In genomic region chr2:35109141-35109923, GRCm38 (mm10) we compare ENCODE assay signal across 8 mouse cellular contexts. TPM values are rescaled to one million over a fixed set of nuclear protein-coding genes. Genes with fewer than 3 reads are reported as not detected.
DNase-seq lines count a peak whose midpoint lies in the region; ATAC-seq lines count a peak whose summit lies in the region.

Gene Cntrl, plus strand, starts transcription at chr2:35109492.

- no peaks in the 10 kb centered on the region for H3K9me3 ChIP-seq in hindbrain, embryonic 11.5 days (ENCODE audit: control insufficient read depth, low read length)

- H3K9ac ChIP-seq in hindbrain, embryonic 11.5 days (ENCODE audit: low read depth, low read length), result peak within 1 kb of the TSS; percentile 64

- H3K36me3 ChIP-seq in hindbrain, embryonic 11.5 days (ENCODE audit: control insufficient read depth, insufficient read depth, low read length), result no peaks in the 10 kb centered on the region

- H3K4me3 ChIP-seq in hindbrain, embryonic 11.5 days (ENCODE audit: low read depth, low read length), result peak within 1 kb of the TSS; percentile 61

- peak; percentile 95 for DNase-seq in MN1 (ENCODE audit: low spot score)
- peak; percentile 95 for DNase-seq in cerebellum, adult 9-10 months
- DNase-seq in frontal cortex, adult 2 months (ENCODE audit: extremely low spot score in 1 of 2, low spot score in 1 of 2), result peak; percentile 79 to 91
- peak; percentile 97 for DNase-seq in hindbrain, embryonic 11.5 days (ENCODE audit: low spot score)
- DNase-seq in layer of hippocampus, postnatal 14 days (ENCODE audit: low spot score in 2 of 2), result peak; percentile 94 to 97
- peak; percentile 97 for DNase-seq in lung, postnatal 14 days
- peak; percentile 85 for DNase-seq in retina, adult 2 months (ENCODE audit: low read depth, low spot score)
- peak; percentile 94 to 95 for DNase-seq in thymus, postnatal 36 days

- H3K27ac ChIP-seq in hindbrain, embryonic 11.5 days (ENCODE audit: low read depth, low read length), result peak within 1 kb of the TSS; percentile 61; the same call in 1 of the 2 replicates

- H3K27me3 ChIP-seq in hindbrain, embryonic 11.5 days (ENCODE audit: control insufficient read depth, insufficient read depth, low read length), result no peaks in the 10 kb centered on the region

- under 1% methylated on average over 62 of the region's 62 CpGs for WGBS in hindbrain, embryonic 11.5 days

- H3K4me1 ChIP-seq in hindbrain, embryonic 11.5 days (replicated peaks; ENCODE audit: control insufficient read depth, insufficient read depth, low read length), result no peaks in the 10 kb centered on the region; the same call in 1 of the 2 replicates

- H3K4me2 ChIP-seq in hindbrain, embryonic 11.5 days (replicated peaks; ENCODE audit: low read depth, low read length), result peak within 1 kb of the TSS; percentile 61

- ATAC-seq in hindbrain, embryonic 11.5 days (ENCODE audit: low FRiP score), result peak; percentile 97

RNA-seq across cellular contexts. Expression of gene Cntrl, which starts in this region (rescaled TPM):
- 15.0 and 15.9 TPM in 2 replicates for polyA plus RNA-seq in frontal cortex, adult 2 months (2012; rRNA removed)
- 33.0 and 38.6 TPM in 2 replicates for polyA plus RNA-seq in hindbrain, embryonic 11.5 days (2014; fragmentation: Nextera tagmentation; extraction: Ambion mirVana)
- total RNA-seq in layer of hippocampus, postnatal 14 days (2021), result 10 to 100 TPM; 10.5 to 12.4 TPM

Comparison
In these comparisons a context has a peak if more than half of its experiments do, and no peak if none do; other contexts are left out.
1. Peak in every context shown above with its lines: DNase-seq, ATAC-seq, H3K4me3 ChIP-seq and H3K27ac ChIP-seq.